Mouse (Mus musculus) spleen, adult 18-20 months (tissue): ENCODE measurements at regions not wholly inside any gene's neighbourhood (a gene's known extent, or its start where the extent isn't known, plus 50 kb on each side); places are given as distances from the start of the nearest gene placed in this dataset.

Experiments
- DNase-seq, 2 experiments: peaks; one replicate each; pipeline ENCODE4 v3.0.0; 2022; ENCODE audit warnings: mixed read lengths in 2 of 2

DNA sequence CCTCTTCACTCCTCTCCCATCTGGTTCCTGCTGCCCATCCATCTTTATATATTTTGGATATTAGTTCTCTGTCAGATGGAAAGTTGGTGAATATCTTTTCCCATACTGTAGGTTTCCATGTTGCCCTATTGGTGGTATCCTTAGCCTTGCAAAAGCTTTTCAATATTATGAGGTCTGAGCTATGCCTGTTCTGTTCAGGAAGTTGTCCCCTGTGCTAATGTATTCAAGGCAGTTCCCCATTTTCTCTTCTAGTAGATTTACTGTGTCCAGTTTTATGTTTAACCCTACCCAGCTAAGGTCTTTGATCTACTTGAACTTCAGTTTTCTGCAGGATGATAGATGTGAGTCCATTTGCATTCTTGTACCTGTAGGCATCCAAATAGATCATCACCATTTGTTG is 109.4 kb upstream of the Tusc1 start:
- DNase-seq: no peak

DNA sequence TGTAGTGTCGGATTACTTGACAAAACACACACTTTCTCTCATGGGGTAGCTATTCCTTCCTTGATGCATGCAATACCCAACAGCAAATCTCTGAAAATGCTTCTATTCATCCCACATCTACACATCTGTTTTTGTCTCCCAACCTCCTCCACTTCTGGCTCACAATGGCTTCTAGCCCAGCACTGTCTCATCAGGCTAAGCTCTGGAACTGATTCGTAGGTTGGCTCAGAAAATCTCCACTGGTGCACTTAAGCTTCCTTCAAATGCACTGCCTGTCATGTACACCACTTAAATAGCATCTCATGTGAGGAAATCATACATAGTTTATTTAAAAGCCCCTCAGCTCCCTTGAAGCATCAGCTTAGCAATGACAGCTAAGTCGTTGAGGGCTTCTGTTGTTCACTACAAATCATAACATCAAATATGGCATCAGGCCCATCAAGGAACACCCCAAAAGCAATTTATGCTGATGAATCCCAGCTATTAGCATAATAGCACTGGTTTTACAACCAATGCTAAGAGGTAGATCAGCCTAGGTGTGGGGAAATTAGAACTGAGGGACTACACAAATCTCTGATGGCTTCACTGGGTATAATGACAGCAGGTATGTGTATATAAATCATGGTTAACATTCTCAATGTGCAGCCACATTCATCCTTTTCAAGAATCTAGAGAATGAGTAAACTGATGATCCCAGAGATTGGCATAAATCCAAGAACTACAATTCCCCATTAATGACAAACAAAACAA is 103.5 kb upstream of the Tusc1 start:
- no peak for DNase-seq

DNA sequence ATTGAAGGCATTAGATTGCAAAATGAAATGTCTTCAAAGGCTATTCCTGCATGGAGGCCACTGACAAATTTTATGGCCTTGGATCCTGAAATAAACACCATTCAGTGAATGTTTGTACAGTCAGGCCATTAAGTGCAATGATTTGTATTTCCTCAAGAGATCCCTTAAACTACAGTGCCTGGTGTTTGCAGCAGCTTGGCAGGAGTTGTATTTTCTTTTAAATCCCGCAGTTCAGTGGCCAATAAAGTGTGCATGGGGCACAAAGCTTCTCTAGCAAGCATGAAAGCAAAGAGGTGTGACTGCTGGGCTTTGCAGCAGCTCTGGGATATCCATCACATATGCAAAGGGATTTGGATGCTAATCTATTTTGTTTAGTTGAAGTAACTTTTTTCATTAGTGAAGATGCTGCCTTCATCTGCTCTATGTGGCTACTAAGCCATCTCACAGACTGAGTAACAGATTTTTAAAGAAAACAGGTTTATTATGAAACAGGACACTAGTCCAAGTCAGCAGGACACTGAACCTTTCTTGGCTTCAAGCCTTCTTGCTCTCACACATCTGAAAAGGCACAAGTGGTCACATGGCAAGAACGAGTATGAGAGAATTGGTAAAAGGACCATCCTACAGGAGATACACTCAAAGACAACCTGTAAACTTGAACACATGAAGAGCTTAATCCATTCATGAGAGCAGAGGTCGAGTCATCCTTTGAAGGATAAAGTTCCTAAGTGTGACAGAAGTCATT is 102.2 kb upstream of the Tusc1 start:
- DNase-seq: no peak

DNA sequence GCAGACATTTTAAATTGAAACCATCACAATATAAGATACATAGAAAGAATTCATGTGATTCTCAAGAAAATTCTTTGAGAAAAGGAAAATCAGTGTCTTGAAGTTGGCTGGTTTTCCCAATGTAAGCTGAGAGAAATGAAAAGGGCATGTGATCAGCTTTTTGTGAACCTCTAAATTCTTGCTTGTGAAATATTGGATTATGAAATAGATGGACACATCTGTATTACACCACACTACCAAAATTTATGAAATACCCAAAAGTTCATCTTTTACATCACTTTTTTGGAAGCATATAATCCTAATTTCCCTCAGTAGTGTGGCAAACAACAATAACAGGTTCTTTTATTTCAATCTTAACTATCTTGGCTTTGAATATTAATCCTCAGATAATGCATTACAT is 77.4 kb upstream of the Tusc1 start:
- DNase-seq: no peak

DNA sequence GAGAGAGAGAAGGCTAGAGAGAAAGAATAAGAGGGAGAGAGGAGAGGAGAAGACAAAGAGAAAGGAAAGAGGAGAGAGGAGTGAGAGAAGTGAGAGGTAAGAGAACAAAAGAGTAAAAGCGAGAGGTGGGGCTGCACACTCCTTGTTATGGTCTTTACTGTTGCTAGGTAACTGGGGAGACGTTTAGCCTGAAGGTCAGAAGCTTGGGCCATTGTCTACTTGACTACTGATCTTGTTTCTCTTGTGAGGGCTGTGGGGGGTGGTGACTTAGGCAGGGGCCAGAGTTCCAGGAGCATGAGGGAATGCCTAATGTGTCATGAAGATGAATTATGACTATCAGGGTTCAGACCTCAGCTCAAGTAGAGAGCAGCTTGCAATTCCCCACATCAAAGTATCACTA is 71.6 kb upstream of the Tusc1 start:
- DNase-seq: no peak

DNA sequence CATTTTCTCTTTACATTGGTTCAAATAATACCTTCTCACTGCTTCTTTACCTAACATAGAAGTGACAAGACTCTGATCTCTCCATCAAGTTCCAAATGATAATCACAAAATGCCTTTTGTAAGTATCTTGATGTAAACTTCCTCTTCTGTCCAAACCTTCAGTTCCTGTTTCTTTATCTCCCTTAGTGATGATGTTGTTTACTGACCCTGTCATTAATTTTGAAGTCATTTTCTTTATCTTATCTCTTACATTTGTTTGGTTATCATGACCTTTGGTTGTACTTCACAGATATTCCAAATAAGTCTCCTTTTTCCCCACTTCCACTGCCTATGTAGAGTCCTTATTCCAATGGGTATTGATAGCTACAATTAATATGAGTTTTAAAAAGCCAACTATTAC is 65.3 kb upstream of the Tusc1 start:
- DNase-seq: no peak
